Mouse (Mus musculus) intestine, embryonic 16.5 days (tissue): ENCODE measurements around the gene Gm21119. TPM values are rescaled to one million over a fixed set of nuclear protein-coding genes. Genes with fewer than 3 reads are reported as not detected.
"Not testable (repeated sequence)": the region's sequence is repeated elsewhere in the genome, so short reads cannot be mapped to it uniquely, and the experiment has no call there.

Experiments
- ATAC-seq: fragments of 200-750 bp; cut with Nextera tagmentation; 2 replicates; pipeline ENCODE4 v1.8.0; 2017; ENCODE audit warnings: moderate TSS enrichment, moderate library complexity
- H3K27ac ChIP-seq: fragments of 300-500 bp; sonication (generic); 2 replicates; pipeline ENCODE4 v1.5.1; 2014; ENCODE audit warnings: mild to moderate bottlenecking, low read length
- H3K27me3 ChIP-seq: fragments of 300-500 bp; sonication (generic); replicated peaks from 2 replicates; pipeline ENCODE4 v1.6.1; 2014; ENCODE audit warnings: low read length, control low read depth, mixed read lengths; ENCODE audit not compliant: control insufficient read depth, insufficient read depth
- H3K36me3 ChIP-seq: fragments of 300-500 bp; sonication (generic); 2 replicates; pipeline ENCODE4 v1.6.1; 2014; ENCODE audit warnings: low read length, control low read depth; ENCODE audit not compliant: control insufficient read depth, insufficient read depth
- H3K4me1 ChIP-seq: fragments of 300-500 bp; sonication (generic); 2 replicates; pipeline ENCODE4 v1.6.1; 2014; ENCODE audit warnings: low read length, control low read depth, mixed read lengths; ENCODE audit not compliant: control insufficient read depth, insufficient read depth
- H3K4me2 ChIP-seq: fragments of 300-500 bp; sonication (generic); 2 replicates; pipeline ENCODE4 v1.6.1; 2014; ENCODE audit warnings: low read depth, low read length, control low read depth
- H3K4me3 ChIP-seq: fragments of 300-500 bp; sonication (generic); 2 replicates; pipeline ENCODE4 v1.5.1; 2014; ENCODE audit warnings: mild to moderate bottlenecking, low read length
- H3K9ac ChIP-seq: fragments of 300-500 bp; sonication (generic); 2 replicates; pipeline ENCODE4 v1.6.1; 2014; ENCODE audit warnings: low read depth, low read length
- H3K9me3 ChIP-seq: fragments of 300-500 bp; sonication (generic); 2 replicates; pipeline ENCODE4 v1.6.1; 2016; ENCODE audit warnings: low read length, control low read depth; ENCODE audit not compliant: control insufficient read depth
- WGBS: fragments of 180-500 bp; shearing (Covaris S2); extraction: QIAGEN DNeasy Blood & Tissue Kit; methylation state at CpG from one replicate; pipeline ENCODE4 v1.1.7; 2014; 5-methylcytosine and 5-hydroxymethylcytosine counted together
- polyA plus RNA-seq: library from polyadenylated mRNA; unstranded; fragments of >200 nt; fragmentation: Nextera tagmentation; extraction: Ambion mirVana; gene quantifications from 2 replicates; pipeline ENCODE4 v1.2.1, GENCODE M21; 2015

Gm21119 gene
- polyA plus RNA-seq, result 0.51 and 0.79 TPM in 2 replicates

DNA sequence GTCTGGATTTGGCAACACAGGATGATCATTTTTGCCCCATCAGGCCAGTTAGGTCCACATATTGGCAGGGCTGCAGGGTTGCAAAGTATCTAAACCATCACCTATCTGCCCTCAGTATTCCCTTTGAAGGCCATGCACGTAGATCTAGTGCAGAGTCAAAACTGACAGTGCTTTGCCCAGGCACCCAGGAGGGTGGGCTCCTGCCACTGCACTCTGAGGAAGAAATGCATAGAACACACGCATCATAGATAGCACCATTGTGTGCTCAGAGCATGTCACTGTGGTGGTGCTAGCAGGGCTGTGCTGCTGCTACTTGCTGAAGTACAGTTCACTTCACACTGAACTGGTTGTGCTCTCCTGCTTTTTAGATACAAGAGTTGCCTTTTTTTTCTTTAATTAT, at the start of gene Gm21119:
Gene Gm21119 (plus strand): TSS at position 301 of the 400 bp plus-strand sequence.
- H3K27ac ChIP-seq, H3K4me1 ChIP-seq, H3K4me2 ChIP-seq, ATAC-seq, H3K9me3 ChIP-seq, H3K36me3 ChIP-seq, H3K27me3 ChIP-seq, H3K4me3 ChIP-seq, H3K9ac ChIP-seq: not testable (repeated sequence)
- WGBS, result no CpG with 5 or more reads among the region's 2 CpGs

DNA sequence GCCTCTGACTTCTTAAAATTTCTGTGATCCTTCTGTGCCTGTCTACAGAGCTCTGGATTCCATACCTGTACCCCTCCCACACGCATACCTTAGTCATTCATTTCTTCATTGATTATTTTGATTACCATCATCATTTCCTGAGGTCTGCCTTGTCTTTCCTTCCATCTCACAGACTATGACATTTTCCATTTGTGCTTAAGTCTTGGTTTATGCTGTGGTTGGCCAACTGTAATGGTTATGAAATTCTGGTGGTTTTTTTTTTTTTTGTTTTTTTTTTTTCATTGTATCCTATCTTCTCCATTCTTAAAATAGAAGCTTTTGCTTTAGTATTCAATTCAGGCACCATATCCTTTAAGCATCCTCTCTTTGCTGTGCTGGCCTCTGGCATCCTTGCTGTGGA, 48.0 kb upstream of the Gm21119 start:
- not testable (repeated sequence) for H3K9me3 ChIP-seq, H3K4me1 ChIP-seq, H3K27me3 ChIP-seq, ATAC-seq, H3K4me2 ChIP-seq, H3K4me3 ChIP-seq, H3K9ac ChIP-seq, H3K36me3 ChIP-seq, H3K27ac ChIP-seq
- no CpG with 5 or more reads among the region's 1 CpGs for WGBS

DNA sequence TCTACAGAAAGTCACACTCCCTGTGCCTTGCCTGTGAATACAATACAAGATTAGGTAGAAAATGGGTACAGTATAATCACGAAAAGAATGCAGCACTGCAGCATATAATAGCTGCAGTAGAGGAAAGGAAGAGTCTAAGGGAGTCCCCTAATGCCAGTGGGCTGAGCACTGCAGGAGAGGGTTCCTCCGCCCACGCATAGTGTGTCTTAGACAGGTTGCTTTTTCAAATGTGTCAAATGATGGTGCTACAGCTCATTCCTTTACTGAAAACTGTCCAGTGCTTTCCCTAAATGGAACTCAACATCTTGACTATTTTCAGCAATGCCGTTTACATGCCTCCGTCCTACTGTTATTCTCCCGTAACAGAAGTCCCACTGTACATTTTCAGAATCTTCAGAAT, 33.6 kb upstream of the Gm21119 start:
- not testable (repeated sequence) for H3K27ac ChIP-seq, H3K4me1 ChIP-seq, H3K4me2 ChIP-seq, ATAC-seq, H3K9ac ChIP-seq, H3K4me3 ChIP-seq, H3K27me3 ChIP-seq, H3K36me3 ChIP-seq, H3K9me3 ChIP-seq
- WGBS, result 94% methylated on average over 3 of the region's 6 CpGs

DNA sequence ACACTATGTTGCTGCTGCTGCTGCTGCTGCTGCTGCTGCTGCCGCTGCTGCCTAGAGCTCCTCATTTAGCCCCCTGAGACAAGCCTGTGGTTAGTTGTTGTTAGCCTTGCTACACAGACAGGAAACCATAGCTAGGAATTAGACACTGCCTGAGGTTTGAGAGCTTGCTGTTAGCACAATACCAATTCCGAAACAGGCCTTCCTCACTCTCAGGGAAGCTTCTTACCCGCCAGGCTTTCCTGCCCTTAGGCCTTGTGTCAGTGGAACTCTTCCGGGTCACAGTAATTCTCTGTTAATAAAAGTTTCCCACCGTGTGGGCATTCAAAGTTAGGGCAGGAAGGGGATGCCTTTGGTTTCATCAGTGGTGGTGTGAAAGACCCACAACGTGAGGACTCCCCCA, 31.9 kb upstream of the Gm21119 start:
- not testable (repeated sequence) for H3K9ac ChIP-seq, H3K4me3 ChIP-seq, H3K4me2 ChIP-seq, ATAC-seq, H3K27ac ChIP-seq, H3K27me3 ChIP-seq, H3K4me1 ChIP-seq, H3K9me3 ChIP-seq, H3K36me3 ChIP-seq
- WGBS, result 79% methylated on average over 3 of the region's 6 CpGs

DNA sequence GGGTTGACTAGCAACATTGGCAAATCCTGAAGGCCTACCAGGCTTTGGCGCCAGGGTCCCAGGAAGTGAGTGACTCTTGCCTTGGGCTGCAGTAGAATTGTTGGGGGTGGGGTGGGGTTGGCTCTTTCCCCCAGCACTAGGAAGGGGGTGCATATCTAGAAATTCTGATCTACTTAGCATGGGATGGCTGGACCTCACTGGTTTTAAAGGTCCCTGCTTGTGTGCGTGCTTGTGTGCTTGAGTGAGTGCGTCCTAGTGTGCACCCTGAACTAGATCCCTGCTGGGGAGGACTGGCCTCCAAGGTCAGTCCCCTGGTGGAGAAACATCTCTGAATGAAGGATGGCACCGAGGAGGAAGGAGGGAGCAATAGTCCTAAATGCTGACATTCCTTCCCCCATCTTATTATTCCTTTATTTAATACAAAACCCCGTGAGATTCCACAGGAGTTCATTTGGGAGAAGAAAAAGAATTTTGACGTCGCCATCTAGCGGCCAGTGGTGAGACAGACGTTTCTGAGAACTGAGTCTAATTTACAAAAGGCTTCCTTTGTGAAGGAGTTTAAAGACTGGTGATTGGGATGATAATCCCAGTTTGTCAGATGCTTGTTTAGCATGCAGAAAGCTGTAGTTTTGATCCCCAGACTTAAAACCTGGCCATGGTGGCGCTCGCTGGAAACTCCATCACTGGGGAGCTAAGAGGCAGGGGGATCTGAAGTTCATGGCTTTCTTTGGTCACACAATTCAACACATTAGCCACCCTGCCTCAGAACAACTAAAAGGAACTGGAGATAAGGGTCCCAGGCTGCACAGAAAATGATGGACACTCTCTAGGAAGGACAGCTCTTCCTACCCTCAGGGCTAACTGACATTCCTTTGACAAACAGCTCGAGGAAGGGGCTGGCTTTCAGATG, 26.2 kb upstream of the Gm21119 start:
- H3K36me3 ChIP-seq, H3K9me3 ChIP-seq, H3K27me3 ChIP-seq, H3K27ac ChIP-seq, H3K4me1 ChIP-seq, H3K9ac ChIP-seq, H3K4me3 ChIP-seq, H3K4me2 ChIP-seq: not testable (repeated sequence)
- peak; percentile 81 for ATAC-seq
- 13% methylated on average over 5 of the region's 12 CpGs for WGBS

DNA sequence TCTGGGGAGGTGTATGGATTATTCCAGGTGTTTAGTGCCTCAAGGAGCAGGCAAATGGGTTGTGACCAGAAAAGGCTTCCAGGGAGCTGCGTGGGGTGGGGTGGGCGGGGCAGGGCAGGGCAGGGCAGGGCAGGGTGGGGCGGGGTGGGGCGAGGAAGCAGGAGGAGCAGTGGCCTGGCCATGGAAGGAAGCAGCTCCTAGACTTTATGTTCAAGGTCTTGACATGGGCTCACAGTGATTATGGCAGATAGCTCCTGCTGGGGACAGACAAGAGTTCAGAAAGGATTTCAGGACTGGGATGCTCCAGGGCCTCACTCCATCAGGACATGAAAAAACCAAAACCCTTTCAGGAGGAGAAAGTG, 25.6 kb upstream of the Gm21119 start:
- not testable (repeated sequence) for H3K4me3 ChIP-seq, H3K36me3 ChIP-seq, H3K27ac ChIP-seq, H3K27me3 ChIP-seq, H3K9me3 ChIP-seq, H3K4me2 ChIP-seq, H3K9ac ChIP-seq, H3K4me1 ChIP-seq
- ATAC-seq, result peak; percentile 87
- 82% methylated on average over 2 of the region's 4 CpGs for WGBS

DNA sequence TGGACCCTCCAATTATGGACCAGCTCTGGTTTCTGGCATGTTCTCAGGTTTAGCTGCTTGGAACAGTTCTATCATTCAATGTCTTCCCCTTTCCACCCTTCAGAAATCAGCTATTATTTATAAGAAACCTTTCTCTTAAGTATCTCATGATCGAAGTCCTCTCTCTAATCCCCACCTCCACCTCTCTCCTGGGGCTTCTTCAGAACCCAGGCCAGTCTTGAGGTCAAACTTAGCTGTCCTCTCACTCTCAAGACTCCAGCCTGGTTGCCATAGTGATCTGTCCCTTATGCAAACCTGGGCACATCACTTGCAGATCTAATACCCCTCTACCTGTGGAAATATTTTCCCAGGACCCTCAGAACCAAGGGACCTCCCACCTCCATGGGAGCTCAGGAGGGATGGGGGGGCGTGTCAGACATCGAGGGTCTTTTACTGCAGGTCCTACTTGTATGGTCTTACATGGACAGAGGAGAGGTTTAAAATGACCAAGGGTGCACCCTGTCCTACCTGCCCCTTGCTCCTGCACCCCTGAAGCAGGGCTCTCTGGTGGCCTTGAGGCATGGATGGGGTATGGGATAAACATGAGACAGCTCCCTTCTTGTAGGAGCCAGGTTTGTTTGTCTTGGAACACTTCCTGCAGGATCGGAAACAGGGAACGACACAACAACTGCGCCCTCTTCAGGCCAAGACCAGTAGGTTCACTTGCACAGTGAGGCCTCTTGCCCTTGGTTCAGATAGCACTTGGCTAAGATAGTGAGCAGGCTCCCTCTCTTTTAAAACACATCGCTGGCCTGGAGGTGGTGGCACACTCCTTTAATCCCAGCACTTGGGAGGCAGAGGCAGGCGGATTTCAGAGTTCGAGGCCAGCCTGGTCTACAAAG, 24.4 kb upstream of the Gm21119 start:
- H3K9ac ChIP-seq, H3K4me1 ChIP-seq, H3K4me3 ChIP-seq, H3K27me3 ChIP-seq, H3K27ac ChIP-seq, H3K4me2 ChIP-seq, H3K9me3 ChIP-seq, H3K36me3 ChIP-seq: not testable (repeated sequence)
- ATAC-seq, result peak; percentile 3; the same call in 1 of the 2 replicates
- 87% methylated on average over 3 of the region's 9 CpGs for WGBS

DNA sequence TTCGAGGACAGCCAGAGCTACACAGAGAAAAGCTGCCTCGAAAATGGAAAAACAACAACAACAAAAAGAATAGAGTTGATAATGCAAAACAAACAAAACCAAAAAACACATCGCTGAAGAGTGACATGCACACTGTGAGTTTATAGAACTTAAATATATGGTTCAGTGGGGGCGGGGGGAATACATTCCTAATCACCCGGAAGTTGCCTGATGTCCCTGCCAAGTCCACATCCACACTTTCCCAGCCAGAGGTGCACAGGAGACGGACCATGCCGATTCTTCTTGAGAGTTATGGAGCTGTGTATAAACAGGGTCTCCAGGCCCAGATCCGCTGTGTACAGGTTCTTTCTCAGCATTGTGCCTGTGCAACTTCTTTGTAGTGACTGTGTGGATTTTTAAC, 23.7 kb upstream of the Gm21119 start:
- not testable (repeated sequence) for H3K36me3 ChIP-seq, H3K9me3 ChIP-seq, H3K27me3 ChIP-seq, H3K4me2 ChIP-seq, H3K4me3 ChIP-seq, H3K4me1 ChIP-seq, H3K9ac ChIP-seq, H3K27ac ChIP-seq
- WGBS, result 82% methylated on average over 4 of the region's 8 CpGs
- ATAC-seq, result peak; percentile 28

DNA sequence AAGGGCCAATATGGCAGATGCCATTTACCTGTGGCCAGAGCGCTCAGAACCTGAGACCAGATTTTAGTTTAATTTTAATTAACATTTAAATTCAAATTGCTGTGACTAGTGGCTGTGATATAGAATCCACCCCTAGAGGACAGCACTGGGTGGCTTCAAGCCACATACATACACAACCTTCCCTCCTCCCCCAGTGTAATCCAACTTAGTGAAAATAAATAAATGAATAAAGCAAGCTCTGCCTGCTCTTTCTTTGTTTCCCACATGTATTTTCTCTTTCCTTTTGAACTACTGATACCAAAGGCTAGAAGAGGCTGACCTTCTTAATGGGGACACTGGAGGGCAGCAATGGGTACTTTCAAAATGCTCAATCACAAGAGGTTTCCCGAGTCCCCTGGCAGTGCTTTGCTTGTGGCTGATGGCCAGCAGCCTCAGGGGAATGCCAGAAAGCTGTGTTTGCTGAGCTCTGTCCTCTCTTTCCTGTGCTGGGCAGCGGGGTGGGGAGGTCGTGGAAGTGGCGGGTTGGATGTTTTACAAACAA, 21.9 kb upstream of the Gm21119 start:
- ATAC-seq, H3K36me3 ChIP-seq, H3K4me1 ChIP-seq, H3K27me3 ChIP-seq, H3K9ac ChIP-seq, H3K27ac ChIP-seq, H3K4me3 ChIP-seq, H3K9me3 ChIP-seq, H3K4me2 ChIP-seq: not testable (repeated sequence)
- 38% methylated on average over 1 of the region's 5 CpGs for WGBS
